Mouse (Mus musculus) midbrain, embryonic 14.5 days (tissue): ENCODE results near the gene Ctf2. TPM values are rescaled to one million over a fixed set of nuclear protein-coding genes. Genes with fewer than 3 reads are reported as not detected.

Source experiments
- ATAC-seq: fragments of 200-750 bp; cut with Nextera tagmentation; 2 replicates; pipeline ENCODE4 v1.8.0; 2017; ENCODE audit warnings: moderate number of reproducible peaks, moderate library complexity; ENCODE audit not compliant: low FRiP score, low TSS enrichment
- DNase-seq: peaks from one replicate; pipeline ENCODE4 v3.0.0-alpha.2; 2015
- H3K27ac ChIP-seq: fragments of 300-500 bp; sonication (generic); replicated peaks from 2 replicates; pipeline ENCODE4 v1.5.1; 2014; ENCODE audit warnings: mild to moderate bottlenecking, low read depth, low read length, moderate library complexity
- H3K27me3 ChIP-seq: fragments of 300-500 bp; sonication (generic); 2 replicates; pipeline ENCODE4 v1.6.1; 2014; ENCODE audit warnings: low read length, control low read depth, mixed read lengths; ENCODE audit not compliant: control insufficient read depth, insufficient read depth
- H3K36me3 ChIP-seq: fragments of 300-500 bp; sonication (generic); 2 replicates; pipeline ENCODE4 v1.6.1; 2014; ENCODE audit warnings: low read length, control low read depth; ENCODE audit not compliant: control insufficient read depth, insufficient read depth
- H3K4me1 ChIP-seq: fragments of 300-500 bp; sonication (generic); 2 replicates; pipeline ENCODE4 v1.6.1; 2014; ENCODE audit warnings: mild to moderate bottlenecking, antibody characterized with exemption, low read length, control low read depth; ENCODE audit not compliant: control insufficient read depth, insufficient read depth
- H3K4me2 ChIP-seq: fragments of 300-500 bp; sonication (generic); 2 replicates; pipeline ENCODE4 v1.6.1; 2014; ENCODE audit warnings: mild to moderate bottlenecking, low read length, moderate library complexity
- H3K4me3 ChIP-seq: fragments of 300-500 bp; sonication (generic); replicated peaks from 2 replicates; pipeline ENCODE4 v1.5.1; 2014; ENCODE audit warnings: low read depth, low read length
- H3K9ac ChIP-seq: fragments of 300-500 bp; sonication (generic); replicated peaks from 2 replicates; pipeline ENCODE4 v1.6.1; 2014; ENCODE audit warnings: mild to moderate bottlenecking, low read length, moderate library complexity
- H3K9me3 ChIP-seq: fragments of 300-500 bp; sonication (generic); 2 replicates; pipeline ENCODE4 v1.6.1; 2016; ENCODE audit warnings: low read length, control low read depth, mixed read lengths; ENCODE audit not compliant: control insufficient read depth
- WGBS: fragments of 180-500 bp; shearing (Covaris S2); extraction: QIAGEN DNeasy Blood & Tissue Kit; methylation state at CpG from one replicate; pipeline ENCODE4 v1.1.7; 2014; 5-methylcytosine and 5-hydroxymethylcytosine counted together
- polyA plus RNA-seq: library from polyadenylated mRNA; unstranded; fragments of >200 nt; fragmentation: Nextera tagmentation; extraction: Ambion mirVana; gene quantifications from 2 replicates; pipeline ENCODE4 v1.2.1, GENCODE M21; 2014

Ctf2 gene
- polyA plus RNA-seq, 1 experiment from 2014 or later: 0.12 TPM

- ATAC-seq: no peak
- H3K4me1 ChIP-seq: peaks cover 18% of the 10 kb centered on the region
- H3K27me3 ChIP-seq: no peaks in the 10 kb centered on the region
- DNase-seq: peak; percentile 85
- H3K9me3 ChIP-seq: no peaks in the 10 kb centered on the region
- WGBS: under 1% methylated on average over 26 of the region's 26 CpGs
- peaks cover 17% of the 10 kb centered on the region for H3K36me3 ChIP-seq
- H3K4me3 ChIP-seq: peak within 1 kb of the TSS; percentile 93
- peak within 1 kb of the TSS; percentile 41 for H3K9ac ChIP-seq
- H3K4me2 ChIP-seq: peak within 1 kb of the TSS; percentile 83
- peak within 1 kb of the TSS; percentile 89 for H3K27ac ChIP-seq
Measured at GRCm38 (mm10) chr7:127744366-127745045, 12.5 kb upstream of the Ctf2 start, which contains the start of gene Fbxl19. TSS of gene Fbxl19 (plus strand) at chr7:127744543.

GRCm38 (mm10) chr7:127730170-127730569 is 1.8 kb downstream of the Ctf2 start:
- H3K4me2 ChIP-seq: no peak overlapping the region
- 71% methylated on average over 4 of the region's 4 CpGs for WGBS
- no peaks in the 10 kb centered on the region for H3K36me3 ChIP-seq
- H3K4me1 ChIP-seq: no peaks in the 10 kb centered on the region
- no peak overlapping the region for H3K9ac ChIP-seq
- H3K4me3 ChIP-seq: no peak overlapping the region
- H3K27ac ChIP-seq: no peak overlapping the region
- no peaks in the 10 kb centered on the region for H3K9me3 ChIP-seq
- no peaks in the 10 kb centered on the region for H3K27me3 ChIP-seq
- ATAC-seq (no peak), DNase-seq (no peak)

DNA sequence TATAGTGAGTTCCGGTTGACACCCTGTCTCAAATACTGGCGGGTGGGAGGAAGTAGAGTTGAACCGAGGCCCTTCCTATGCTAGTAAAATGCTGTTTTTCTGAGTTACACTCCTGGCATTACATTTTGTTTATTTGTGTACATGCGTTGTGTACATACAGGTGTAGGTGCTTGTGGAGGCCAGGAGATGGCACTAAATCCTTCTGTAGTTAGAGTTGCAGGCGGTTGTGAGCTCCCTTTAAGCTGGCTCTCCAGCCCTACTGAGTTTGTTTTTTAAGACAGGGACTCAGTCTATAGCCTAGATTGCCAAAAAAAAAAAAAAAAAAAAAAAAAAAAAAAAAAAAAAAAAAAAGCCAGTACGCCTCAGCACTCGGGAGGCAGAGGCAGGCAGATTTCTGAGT is 4.1 kb downstream of the Ctf2 start:
- H3K27me3 ChIP-seq: no peaks in the 10 kb centered on the region
- H3K27ac ChIP-seq: no peak overlapping the region
- H3K4me2 ChIP-seq: no peak overlapping the region
- H3K4me3 ChIP-seq: no peak overlapping the region
- no peak for ATAC-seq
- no peak overlapping the region for H3K9ac ChIP-seq
- no peak for DNase-seq
- H3K4me1 ChIP-seq: no peaks in the 10 kb centered on the region
- 87% methylated on average over 7 of the region's 7 CpGs for WGBS
- H3K36me3 ChIP-seq: no peaks in the 10 kb centered on the region
- H3K9me3 ChIP-seq: no peaks in the 10 kb centered on the region

- Histone ChIP-seq H3K27ac (no peak overlapping the region), H3K9me3 (no peaks in the 10 kb centered on the region), H3K4me3 (no peak overlapping the region), H3K4me2 (no peak overlapping the region), H3K4me1 (no peaks in the 10 kb centered on the region), H3K9ac (no peak overlapping the region), H3K36me3 (no peaks in the 10 kb centered on the region), H3K27me3 (no peaks in the 10 kb centered on the region)
- DNase-seq: no peak
- ATAC-seq: no peak
- WGBS: 43% methylated on average over 6 of the region's 6 CpGs
Measured at GRCm38 (mm10) chr7:127725924-127726323, 6.0 kb downstream of the Ctf2 start.

- ATAC-seq: no peak
- Histone ChIP-seq H3K36me3 (no peaks in the 10 kb centered on the region), H3K27me3 (no peaks in the 10 kb centered on the region), H3K4me3 (no peak overlapping the region), H3K9me3 (no peaks in the 10 kb centered on the region), H3K4me1 (no peaks in the 10 kb centered on the region), H3K4me2 (no peak overlapping the region), H3K27ac (no peak overlapping the region), H3K9ac (no peak overlapping the region)
- no peak for DNase-seq
- 34% methylated on average over 2 of the region's 2 CpGs for WGBS
Measured at GRCm38 (mm10) chr7:127725490-127725889, 6.5 kb downstream of the Ctf2 start.

DNA sequence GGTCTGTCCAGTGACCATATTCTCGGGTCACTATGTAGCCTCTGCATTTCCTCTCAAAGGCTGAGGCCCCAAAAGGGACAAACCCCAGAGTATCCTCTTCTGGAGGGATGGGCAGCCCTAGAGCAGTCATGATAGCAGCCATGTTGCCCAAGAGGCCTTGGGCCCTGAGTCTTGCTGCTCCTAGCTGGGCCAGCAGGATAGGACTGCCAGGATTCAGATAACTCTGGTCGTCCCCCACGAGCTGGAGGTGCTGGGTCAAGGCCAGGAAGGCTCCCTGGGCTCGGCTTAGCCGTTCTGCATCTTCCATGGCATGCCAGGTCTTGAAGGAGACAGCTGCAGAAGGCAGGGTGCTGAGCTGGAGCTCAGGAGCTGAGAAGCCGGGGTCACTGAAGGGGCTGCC is 12.7 kb downstream of the Ctf2 start:
- H3K27ac ChIP-seq: no peak overlapping the region
- no peak for ATAC-seq
- no peaks in the 10 kb centered on the region for H3K9me3 ChIP-seq
- H3K4me3 ChIP-seq: no peak overlapping the region
- H3K4me1 ChIP-seq: peaks cover 7% of the 10 kb centered on the region
- WGBS: 91% methylated on average over 6 of the region's 6 CpGs
- DNase-seq: no peak
- H3K27me3 ChIP-seq: no peaks in the 10 kb centered on the region
- H3K9ac ChIP-seq: no peak overlapping the region
- H3K4me2 ChIP-seq: no peak overlapping the region
- no peaks in the 10 kb centered on the region for H3K36me3 ChIP-seq

DNA sequence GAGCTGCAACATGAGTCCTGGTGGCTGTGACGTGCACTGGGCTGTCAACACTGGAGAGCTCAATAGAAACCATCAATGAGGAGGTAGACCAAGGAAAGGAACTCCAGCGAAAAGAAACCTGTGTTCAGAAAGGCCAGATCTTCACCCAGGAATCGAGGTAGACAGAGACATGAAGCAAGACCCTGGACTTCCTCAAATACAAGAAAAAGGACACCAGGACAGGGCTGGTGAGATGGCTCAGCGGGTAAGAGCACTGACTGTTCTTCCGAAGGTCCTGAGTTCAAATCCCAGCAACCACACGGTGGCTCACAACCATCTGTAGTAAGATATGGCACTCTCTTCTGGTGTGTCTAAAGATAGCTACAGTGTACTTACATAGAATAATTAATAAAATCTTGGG is 13.6 kb downstream of the Ctf2 start:
- Histone ChIP-seq H3K36me3 (no peaks in the 10 kb centered on the region), H3K4me3 (no peak overlapping the region), H3K9ac (no peak overlapping the region), H3K9me3 (no peaks in the 10 kb centered on the region), H3K4me1 (peaks cover 7% of the 10 kb centered on the region), H3K4me2 (no peak overlapping the region), H3K27ac (no peak overlapping the region), H3K27me3 (no peaks in the 10 kb centered on the region)
- no peak for ATAC-seq
- WGBS: 92% methylated on average over 6 of the region's 6 CpGs
- no peak for DNase-seq

DNA sequence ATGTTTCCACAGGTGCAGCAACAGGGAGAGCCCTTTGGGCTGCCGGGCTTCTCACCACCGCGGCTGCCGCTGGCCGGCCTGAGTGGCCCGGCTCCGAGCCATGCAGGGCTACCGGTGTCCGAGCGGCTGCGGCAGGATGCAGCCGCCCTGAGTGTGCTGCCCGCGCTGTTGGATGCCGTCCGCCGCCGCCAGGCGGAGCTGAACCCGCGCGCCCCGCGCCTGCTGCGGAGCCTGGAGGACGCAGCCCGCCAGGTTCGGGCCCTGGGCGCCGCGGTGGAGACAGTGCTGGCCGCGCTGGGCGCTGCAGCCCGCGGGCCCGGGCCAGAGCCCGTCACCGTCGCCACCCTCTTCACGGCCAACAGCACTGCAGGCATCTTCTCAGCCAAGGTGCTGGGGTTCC is 15.0 kb downstream of the Ctf2 start:
- H3K9ac ChIP-seq: peak overlapping the region; percentile 49
- peak overlapping the region; percentile 30 for H3K4me3 ChIP-seq
- no peaks in the 10 kb centered on the region for H3K27me3 ChIP-seq
- H3K36me3 ChIP-seq: no peaks in the 10 kb centered on the region
- ATAC-seq (peak; percentile 18; the same call in 1 of the 2 replicates), DNase-seq (peak; percentile 78)
- H3K27ac ChIP-seq: no peak overlapping the region
- peak overlapping the region; percentile 56 for H3K4me2 ChIP-seq
- 1% methylated on average over 41 of the region's 41 CpGs for WGBS
- peaks cover 7% of the 10 kb centered on the region for H3K4me1 ChIP-seq
- no peaks in the 10 kb centered on the region for H3K9me3 ChIP-seq

DNA sequence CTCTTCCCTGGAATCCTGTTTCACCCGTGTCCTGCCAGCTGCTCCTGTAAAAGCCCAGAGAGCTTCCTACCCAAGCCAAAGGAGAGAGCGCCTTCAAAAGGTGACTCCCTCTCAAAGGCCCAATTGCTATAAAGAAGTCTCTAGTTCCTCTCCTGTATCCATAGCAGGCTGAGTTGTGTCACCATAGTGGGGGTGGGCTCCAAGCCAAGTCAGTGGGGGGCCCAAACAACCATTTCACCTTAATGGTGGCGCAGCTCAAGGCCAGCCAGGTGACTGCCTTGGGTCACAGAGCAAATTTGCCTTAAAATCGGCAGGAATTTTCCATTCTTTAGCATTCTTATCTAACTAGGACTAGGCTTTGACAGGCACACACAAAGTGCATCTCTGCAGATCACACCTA is 17.1 kb downstream of the Ctf2 start:
- Histone ChIP-seq H3K4me3 (no peak overlapping the region), H3K9me3 (no peaks in the 10 kb centered on the region), H3K27me3 (no peaks in the 10 kb centered on the region), H3K27ac (no peak overlapping the region), H3K9ac (no peak overlapping the region), H3K36me3 (no peaks in the 10 kb centered on the region), H3K4me2 (no peak overlapping the region), H3K4me1 (peaks cover 7% of the 10 kb centered on the region)
- 87% methylated on average over 4 of the region's 4 CpGs for WGBS
- DNase-seq: no peak
- no peak for ATAC-seq
